Mouse (Mus musculus): Measurements from ENCODE around the gene Pnkp. TPM values are rescaled to one million over a fixed set of nuclear protein-coding genes. Genes with fewer than 3 reads are reported as not detected.

The Pnkp gene
- polyA plus RNA-seq, 1 experiment from 2014 or later, result 27.6 TPM

DNA sequence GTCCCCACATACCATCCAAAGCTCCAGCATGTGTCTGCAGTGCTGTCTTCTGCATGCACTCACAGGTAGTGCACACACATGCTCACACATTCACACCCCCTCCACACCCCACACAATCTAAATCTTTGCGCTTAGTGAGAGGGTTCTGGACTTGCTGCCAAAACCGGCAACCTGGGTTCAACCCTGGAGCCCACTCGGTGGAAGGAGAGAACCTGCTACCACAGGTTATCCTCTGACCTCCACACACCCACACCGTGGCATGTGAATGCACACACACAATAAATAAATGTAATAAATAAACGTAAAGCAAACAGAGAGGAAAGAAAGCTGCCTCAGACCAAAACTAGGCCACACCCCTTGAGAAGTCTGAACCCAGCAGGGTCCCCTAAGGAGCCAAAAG is 9.2 kb upstream of the Pnkp start:
- 85% methylated on average over 5 of the region's 5 CpGs for WGBS
- no peaks in the 10 kb centered on the region; the same call in 1 of the 2 replicates for H3K4me1 ChIP-seq (replicated peaks; ENCODE audit: control insufficient read depth, insufficient read depth, low read length)
- H3K27me3 ChIP-seq (ENCODE audit: control insufficient read depth, insufficient read depth, low read length), result no peaks in the 10 kb centered on the region
- H3K9me3 ChIP-seq (ENCODE audit: control insufficient read depth, low read length), result no peaks in the 10 kb centered on the region
- no peak overlapping the region for H3K27ac ChIP-seq (ENCODE audit: low read depth, low read length)
- H3K4me3 ChIP-seq (ENCODE audit: low read depth, low read length), result peak overlapping the region; percentile 83
- DNase-seq (ENCODE audit: low spot score), result no peak
- H3K4me2 ChIP-seq (replicated peaks; ENCODE audit: low read depth, low read length), result peak overlapping the region; percentile 84
- ATAC-seq (ENCODE audit: low FRiP score), result no peak
- peaks cover 11% of the 10 kb centered on the region for H3K36me3 ChIP-seq (ENCODE audit: control insufficient read depth, insufficient read depth, low read length)
- H3K9ac ChIP-seq (ENCODE audit: low read depth, low read length), result no peak overlapping the region

DNA sequence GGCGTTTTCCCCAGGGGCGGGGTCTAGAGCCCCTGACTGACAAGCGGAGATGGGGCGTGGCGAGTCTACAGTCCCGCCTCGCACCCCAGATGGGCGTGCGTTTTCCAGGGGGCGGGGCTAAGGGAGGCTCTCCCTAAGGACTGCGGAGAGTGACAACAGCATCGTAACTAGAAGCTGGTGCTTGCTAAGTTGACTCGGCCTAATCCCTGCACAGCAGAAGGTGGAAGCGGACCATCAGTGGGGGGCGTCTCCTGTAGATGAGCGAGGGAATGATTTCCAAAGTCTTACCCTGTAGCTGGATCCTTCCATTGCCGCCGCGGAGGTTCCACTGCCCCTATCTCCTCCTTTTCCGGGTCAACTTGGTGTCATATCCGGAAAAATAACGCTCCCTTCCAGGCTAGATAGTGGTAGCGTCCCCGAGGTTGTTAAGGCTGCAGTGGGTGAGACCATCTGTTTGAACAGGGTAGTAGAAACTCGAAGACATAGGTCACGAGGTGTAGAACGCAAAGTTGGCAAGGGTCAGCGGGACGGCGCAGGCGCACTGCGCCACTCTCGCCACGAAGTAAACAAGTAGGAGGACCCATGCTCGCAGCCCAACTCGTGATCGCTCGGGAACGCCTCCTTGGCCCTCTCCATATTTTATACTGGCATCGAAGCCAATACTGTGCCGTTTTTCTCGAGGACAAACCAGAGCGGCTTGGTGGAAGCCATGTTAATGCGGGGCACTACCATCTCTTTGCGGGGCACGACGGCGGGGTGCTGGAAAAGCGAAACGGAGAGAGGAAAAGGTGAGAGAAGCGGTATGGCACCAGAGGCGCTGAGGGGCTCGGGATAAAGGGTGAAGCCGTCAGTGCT is 8.2 kb upstream of the Pnkp start, which contains the start of the genes Akt1s1 and Tbc1d17:
Gene Akt1s1 (plus strand): TSS at position 431 of the 855 bp plus-strand sequence.
Gene Tbc1d17 (minus strand): TSS at position 519 of the 855 bp plus-strand sequence.
- under 1% methylated on average over 54 of the region's 54 CpGs for WGBS
- no peaks in the 10 kb centered on the region for H3K27me3 ChIP-seq (ENCODE audit: control insufficient read depth, insufficient read depth, low read length)
- peak within 1 kb of the TSS; percentile 83 for H3K4me3 ChIP-seq (ENCODE audit: low read depth, low read length)
- peak within 1 kb of the TSS; percentile 84 for H3K4me2 ChIP-seq (replicated peaks; ENCODE audit: low read depth, low read length)
- peak within 1 kb of the TSS; percentile 88 for H3K27ac ChIP-seq (ENCODE audit: low read depth, low read length)
- peak within 1 kb of the TSS; percentile 76 for H3K9ac ChIP-seq (ENCODE audit: low read depth, low read length)
- DNase-seq (ENCODE audit: low spot score), result peak; percentile 96
- H3K4me1 ChIP-seq (replicated peaks; ENCODE audit: control insufficient read depth, insufficient read depth, low read length), result peaks cover 2% of the 10 kb centered on the region; the same call in 1 of the 2 replicates
- peak; percentile 86 for ATAC-seq (ENCODE audit: low FRiP score)
- no peaks in the 10 kb centered on the region for H3K9me3 ChIP-seq (ENCODE audit: control insufficient read depth, low read length)
- H3K36me3 ChIP-seq (ENCODE audit: control insufficient read depth, insufficient read depth, low read length), result peaks cover 9% of the 10 kb centered on the region

DNA sequence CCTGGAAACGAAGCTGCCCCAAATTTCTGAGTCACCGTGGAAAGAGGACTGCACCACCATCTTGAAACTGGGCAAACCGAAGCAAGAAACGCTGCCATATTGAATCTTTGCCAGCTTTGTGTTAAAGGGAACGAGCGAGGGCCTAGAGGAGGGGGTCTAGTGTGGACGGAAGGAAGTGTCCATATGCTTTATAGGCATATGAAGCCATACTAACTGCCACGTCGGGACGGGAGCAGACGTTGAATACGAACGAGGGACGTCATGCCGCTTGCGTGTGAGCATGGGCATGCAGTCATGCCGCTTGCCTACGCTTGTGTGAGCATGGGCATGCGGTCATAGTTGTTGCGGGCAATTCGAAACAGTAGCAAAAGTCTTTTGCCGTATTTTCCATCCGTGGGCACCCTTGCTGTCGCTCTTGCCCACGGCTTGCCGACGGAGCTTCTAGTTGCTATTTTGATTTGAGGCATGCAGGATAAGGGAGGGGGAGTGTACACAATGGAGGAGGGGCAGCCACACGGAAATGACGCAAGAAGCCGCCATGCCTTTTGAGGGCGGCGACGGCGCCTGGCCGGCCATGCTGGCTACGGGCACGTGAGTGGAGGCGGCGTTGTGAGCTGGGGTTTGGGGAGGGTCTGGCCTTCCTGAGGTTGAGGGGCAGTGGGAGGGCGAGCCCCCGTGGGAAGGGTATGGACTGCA is 7.4 kb upstream of the Pnkp start:
- peak overlapping the region; percentile 84 for H3K4me2 ChIP-seq (replicated peaks; ENCODE audit: low read depth, low read length)
- peak; percentile 90 for DNase-seq (ENCODE audit: low spot score)
- H3K27ac ChIP-seq (ENCODE audit: low read depth, low read length), result peak overlapping the region; percentile 88
- H3K4me1 ChIP-seq (replicated peaks; ENCODE audit: control insufficient read depth, insufficient read depth, low read length), result peaks cover 6% of the 10 kb centered on the region
- peak overlapping the region; percentile 76 for H3K9ac ChIP-seq (ENCODE audit: low read depth, low read length)
- peak; percentile 76 for ATAC-seq (ENCODE audit: low FRiP score)
- WGBS, result under 1% methylated on average over 40 of the region's 41 CpGs
- H3K9me3 ChIP-seq (ENCODE audit: control insufficient read depth, low read length), result no peaks in the 10 kb centered on the region
- H3K27me3 ChIP-seq (ENCODE audit: control insufficient read depth, insufficient read depth, low read length), result no peaks in the 10 kb centered on the region
- peak overlapping the region; percentile 83 for H3K4me3 ChIP-seq (ENCODE audit: low read depth, low read length)
- peaks cover 4% of the 10 kb centered on the region; the same call in 1 of the 2 replicates for H3K36me3 ChIP-seq (ENCODE audit: control insufficient read depth, insufficient read depth, low read length)

DNA sequence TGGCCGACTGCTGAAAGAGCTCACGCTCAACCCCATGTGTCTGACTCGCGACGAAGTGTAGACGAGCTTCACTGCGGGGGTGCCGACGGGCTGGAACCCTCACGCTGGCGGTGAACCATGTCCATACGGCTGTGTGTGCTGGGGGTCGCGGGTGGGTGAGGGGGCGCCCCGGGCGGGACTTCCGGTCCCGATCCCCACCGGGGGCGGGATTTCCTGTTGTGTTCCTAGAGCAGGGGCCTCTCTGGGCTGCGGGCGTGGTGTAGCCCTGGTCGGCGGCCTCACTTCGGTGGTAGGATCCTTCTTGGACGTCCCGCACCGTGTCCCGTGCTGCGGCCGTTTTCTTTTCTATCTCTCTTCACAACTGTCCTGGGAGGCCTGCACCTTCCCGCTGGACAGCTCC is 6.8 kb upstream of the Pnkp start:
- peak; percentile 86 for DNase-seq (ENCODE audit: low spot score)
- H3K27me3 ChIP-seq (ENCODE audit: control insufficient read depth, insufficient read depth, low read length), result no peaks in the 10 kb centered on the region
- no peaks in the 10 kb centered on the region for H3K9me3 ChIP-seq (ENCODE audit: control insufficient read depth, low read length)
- peak overlapping the region; percentile 84 for H3K4me2 ChIP-seq (replicated peaks; ENCODE audit: low read depth, low read length)
- H3K27ac ChIP-seq (ENCODE audit: low read depth, low read length), result peak overlapping the region; percentile 88
- H3K4me1 ChIP-seq (replicated peaks; ENCODE audit: control insufficient read depth, insufficient read depth, low read length), result peaks cover 8% of the 10 kb centered on the region
- peak; percentile 54 for ATAC-seq (ENCODE audit: low FRiP score)
- H3K36me3 ChIP-seq (ENCODE audit: control insufficient read depth, insufficient read depth, low read length), result peaks cover 4% of the 10 kb centered on the region; the same call in 1 of the 2 replicates
- H3K9ac ChIP-seq (ENCODE audit: low read depth, low read length), result peak overlapping the region; percentile 76
- WGBS, result 1% methylated on average over 33 of the region's 33 CpGs
- peak overlapping the region; percentile 83 for H3K4me3 ChIP-seq (ENCODE audit: low read depth, low read length)

DNA sequence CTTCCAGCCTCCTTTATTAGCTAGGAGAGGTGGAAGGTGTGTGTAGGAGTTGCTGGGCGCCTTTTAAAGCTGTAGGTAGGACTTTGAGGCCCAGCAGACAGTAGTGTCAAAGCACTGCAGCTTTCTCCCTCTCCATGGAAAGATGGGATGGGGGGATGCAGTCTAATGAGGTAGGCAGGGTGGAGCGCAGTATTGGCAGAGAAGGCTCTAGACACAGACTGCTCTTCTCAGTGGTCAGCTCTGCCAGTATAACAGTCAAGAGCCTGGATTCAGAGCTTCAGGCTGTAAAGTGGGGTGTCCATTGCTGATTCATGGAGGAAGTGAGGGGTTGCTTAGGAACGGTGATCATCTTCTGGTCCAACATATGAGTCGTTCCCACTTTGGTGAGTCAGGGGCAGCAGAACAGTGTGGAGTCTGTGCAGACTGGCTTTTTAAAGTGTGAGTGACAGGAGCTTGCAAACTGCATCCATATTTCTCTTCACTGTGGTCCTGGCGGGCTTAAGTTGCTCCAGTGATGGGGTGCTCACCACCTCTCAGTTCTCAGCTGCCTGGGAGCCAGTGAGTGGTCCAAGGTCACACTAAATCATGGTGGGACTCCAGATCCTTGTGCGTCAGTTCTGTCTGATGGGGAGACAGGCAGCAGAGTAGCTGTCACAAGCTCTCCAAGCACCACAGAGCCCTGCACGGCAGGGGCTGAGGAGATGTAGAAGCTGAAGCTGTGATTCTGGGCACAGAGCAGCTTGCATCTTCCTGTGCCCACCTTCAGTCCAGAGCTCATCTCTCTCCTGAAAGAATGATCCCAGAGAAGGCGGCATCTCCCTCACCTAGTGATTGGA is 5.9 kb upstream of the Pnkp start:
- peaks cover 10% of the 10 kb centered on the region for H3K4me1 ChIP-seq (replicated peaks; ENCODE audit: control insufficient read depth, insufficient read depth, low read length)
- H3K9me3 ChIP-seq (ENCODE audit: control insufficient read depth, low read length), result no peaks in the 10 kb centered on the region
- ATAC-seq (ENCODE audit: low FRiP score) (no peak), DNase-seq (ENCODE audit: low spot score) (no peak)
- H3K27me3 ChIP-seq (ENCODE audit: control insufficient read depth, insufficient read depth, low read length), result no peaks in the 10 kb centered on the region
- H3K4me3 ChIP-seq (ENCODE audit: low read depth, low read length), result peak overlapping the region; percentile 83
- peak overlapping the region; percentile 76 for H3K9ac ChIP-seq (ENCODE audit: low read depth, low read length)
- WGBS, result 83% methylated on average over 8 of the region's 8 CpGs
- no peaks in the 10 kb centered on the region; the same call in 1 of the 2 replicates for H3K36me3 ChIP-seq (ENCODE audit: control insufficient read depth, insufficient read depth, low read length)
- no peak overlapping the region for H3K27ac ChIP-seq (ENCODE audit: low read depth, low read length)
- peak overlapping the region; percentile 84 for H3K4me2 ChIP-seq (replicated peaks; ENCODE audit: low read depth, low read length)

DNA sequence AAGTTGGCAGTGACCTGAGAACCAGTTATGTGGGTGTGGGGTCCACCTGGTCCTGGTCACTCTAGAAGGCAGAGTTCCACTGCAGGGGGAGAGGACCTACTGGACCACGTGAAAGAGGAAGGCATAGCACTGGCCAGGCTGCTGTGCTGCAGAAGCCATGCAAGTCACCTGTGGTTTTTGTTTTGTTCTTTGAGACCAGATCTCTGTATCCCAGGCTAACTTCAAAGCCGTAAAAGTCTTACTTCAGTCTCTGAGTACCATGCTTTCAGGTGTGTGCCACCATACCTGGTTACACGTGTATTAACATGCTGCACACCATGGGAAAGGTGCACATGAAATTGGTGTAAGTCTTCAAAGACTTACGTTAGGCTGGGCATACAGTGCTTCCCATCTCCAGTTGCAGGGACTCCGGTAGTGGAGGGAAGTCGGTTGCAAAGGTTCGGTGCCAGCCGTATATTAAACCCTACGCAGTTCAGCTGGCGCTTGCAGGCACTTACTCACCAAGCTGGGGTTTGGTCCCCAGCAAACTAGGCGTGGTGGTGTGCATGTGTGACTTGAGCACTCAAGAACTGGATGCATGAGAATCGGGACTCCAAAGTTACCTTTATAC is 5.2 kb upstream of the Pnkp start:
- Histone ChIP-seq H3K4me1 (replicated peaks; ENCODE audit: control insufficient read depth, insufficient read depth, low read length) (peaks cover 10% of the 10 kb centered on the region), H3K9me3 (ENCODE audit: control insufficient read depth, low read length) (no peaks in the 10 kb centered on the region), H3K9ac (ENCODE audit: low read depth, low read length) (no peak overlapping the region), H3K36me3 (ENCODE audit: control insufficient read depth, insufficient read depth, low read length) (no peaks in the 10 kb centered on the region; the same call in 1 of the 2 replicates), H3K27ac (ENCODE audit: low read depth, low read length) (no peak overlapping the region), H3K27me3 (ENCODE audit: control insufficient read depth, insufficient read depth, low read length) (no peaks in the 10 kb centered on the region), H3K4me3 (ENCODE audit: low read depth, low read length) (no peak overlapping the region), H3K4me2 (replicated peaks; ENCODE audit: low read depth, low read length) (no peak overlapping the region)
- no peak for DNase-seq (ENCODE audit: low spot score)
- WGBS, result 93% methylated on average over 12 of the region's 12 CpGs
- ATAC-seq (ENCODE audit: low FRiP score), result no peak

DNA sequence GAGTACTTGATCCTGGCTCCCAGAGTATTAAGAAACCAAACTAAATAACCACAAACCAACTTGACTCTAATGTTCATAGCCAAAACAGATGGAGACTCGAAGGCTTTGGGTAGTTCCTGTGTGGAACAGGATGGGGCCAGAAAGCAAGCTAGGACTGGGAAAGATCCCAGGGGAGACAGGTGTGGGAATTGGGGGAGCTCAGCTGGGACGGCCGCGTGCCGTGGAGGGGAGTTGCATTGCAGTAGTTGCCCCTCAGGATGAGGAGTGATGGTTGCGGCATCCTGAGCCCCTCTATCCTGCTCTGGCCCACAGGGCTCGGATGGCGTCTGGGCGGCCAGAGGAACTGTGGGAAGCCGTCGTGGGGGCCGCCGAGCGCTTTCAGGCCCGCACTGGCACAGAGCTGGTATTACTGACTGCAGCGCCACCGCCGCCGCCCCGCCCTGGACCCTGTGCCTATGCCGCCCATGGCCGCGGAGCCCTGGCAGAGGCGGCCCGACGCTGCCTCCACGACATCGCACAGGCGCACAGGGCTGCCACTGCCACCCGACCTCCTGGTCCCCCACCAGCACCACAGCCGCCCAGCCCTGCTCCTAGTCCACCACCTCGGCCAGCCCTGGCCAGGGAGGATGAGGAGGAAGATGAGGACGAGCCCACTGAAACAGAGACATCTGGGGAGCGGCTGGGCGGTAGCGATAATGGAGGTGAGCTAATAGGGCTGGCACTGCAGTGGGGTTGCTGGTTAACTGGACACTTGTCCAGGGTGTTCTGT is 4.5 kb upstream of the Pnkp start:
- DNase-seq (ENCODE audit: low spot score), result no peak
- Histone ChIP-seq H3K27me3 (ENCODE audit: control insufficient read depth, insufficient read depth, low read length) (no peaks in the 10 kb centered on the region), H3K4me2 (replicated peaks; ENCODE audit: low read depth, low read length) (no peak overlapping the region), H3K9ac (ENCODE audit: low read depth, low read length) (no peak overlapping the region), H3K4me3 (ENCODE audit: low read depth, low read length) (no peak overlapping the region), H3K4me1 (replicated peaks; ENCODE audit: control insufficient read depth, insufficient read depth, low read length) (peaks cover 10% of the 10 kb centered on the region), H3K36me3 (ENCODE audit: control insufficient read depth, insufficient read depth, low read length) (no peaks in the 10 kb centered on the region; the same call in 1 of the 2 replicates), H3K27ac (ENCODE audit: low read depth, low read length) (no peak overlapping the region), H3K9me3 (ENCODE audit: control insufficient read depth, low read length) (no peaks in the 10 kb centered on the region)
- ATAC-seq (ENCODE audit: low FRiP score), result no peak
- 91% methylated on average over 35 of the region's 36 CpGs for WGBS

Measured in hindbrain, embryonic 11.5 days (tissue).